In the genomic region with DNA sequence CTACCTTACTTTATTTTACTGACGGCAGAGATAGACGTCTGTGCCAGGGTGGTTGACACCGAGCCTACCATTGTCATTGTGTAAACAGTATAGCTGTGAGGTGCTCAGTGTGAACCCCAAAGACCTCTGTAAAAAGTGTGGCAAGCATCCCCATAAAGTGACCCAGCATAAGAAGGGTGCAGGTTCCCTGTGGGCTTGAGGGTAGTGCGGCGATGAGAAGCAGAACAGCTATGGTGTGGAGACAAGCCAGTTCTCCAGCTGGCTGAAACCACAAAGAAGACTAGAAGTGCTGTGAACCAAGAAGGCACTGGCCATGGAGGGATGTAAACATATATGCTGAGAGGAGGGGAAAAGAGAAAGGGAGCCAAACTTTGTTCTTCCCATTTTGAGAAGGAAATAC, we compare ENCODE assay signal across 26 mouse cellular contexts.
"Had no signal": no experiment of that assay in that cellular context is flagged by ENCODE, and none has a peak within 500 bp of the region (broad histone marks: within the 10 kb centered on the region; RNA-seq: fewer than 3 reads in every experiment).

No protein-coding gene starts in this region.

- H3K9me3 ChIP-seq: heart, embryonic 13.5 days; heart, embryonic 15.5 days; hindbrain, embryonic 13.5 days; hindbrain, embryonic 15.5 days; kidney, embryonic 15.5 days; limb, embryonic 13.5 days; limb, embryonic 15.5 days; liver, embryonic 12.5 days had no signal

- H3K9ac ChIP-seq: heart, embryonic 13.5 days; heart, embryonic 15.5 days; hindbrain, embryonic 13.5 days; hindbrain, embryonic 15.5 days; kidney, embryonic 15.5 days; limb, embryonic 13.5 days; limb, embryonic 15.5 days; liver, embryonic 12.5 days; liver, embryonic 14.5 days had no signal

- H3K4me3 ChIP-seq: gastrocnemius, adult 2 months; heart, adult 2 months; heart, embryonic 13.5 days; heart, embryonic 15.5 days; hindbrain, embryonic 13.5 days; hindbrain, embryonic 15.5 days; kidney, embryonic 15.5 days; limb, embryonic 13.5 days; limb, embryonic 15.5 days; liver, embryonic 12.5 days had no signal

- H3K27ac ChIP-seq: gastrocnemius, adult 2 months; heart, adult 2 months; heart, embryonic 13.5 days; heart, embryonic 15.5 days; hindbrain, embryonic 13.5 days; hindbrain, embryonic 15.5 days; hindbrain, postnatal 0 days; kidney, embryonic 15.5 days; kidney, postnatal 0 days; limb, embryonic 13.5 days; limb, embryonic 15.5 days; liver, embryonic 12.5 days; liver, embryonic 14.5 days had no signal

- ATAC-seq: hindbrain, postnatal 0 days; intestine, embryonic 16.5 days; liver, embryonic 12.5 days had no signal

- H3K4me2 ChIP-seq: heart, embryonic 13.5 days; heart, embryonic 15.5 days; hindbrain, embryonic 13.5 days; hindbrain, embryonic 15.5 days; kidney, embryonic 15.5 days; limb, embryonic 13.5 days; limb, embryonic 15.5 days; liver, embryonic 12.5 days had no signal

- H3K4me1 ChIP-seq: hindbrain, embryonic 15.5 days; kidney, embryonic 15.5 days; limb, embryonic 13.5 days; limb, embryonic 15.5 days; liver, embryonic 12.5 days had no signal

- H3K27me3 ChIP-seq: heart, embryonic 13.5 days; heart, embryonic 15.5 days; hindbrain, embryonic 13.5 days; hindbrain, embryonic 15.5 days; kidney, embryonic 15.5 days; limb, embryonic 13.5 days; limb, embryonic 15.5 days; liver, embryonic 12.5 days had no signal

- H3K36me3 ChIP-seq: heart, embryonic 13.5 days; heart, embryonic 15.5 days; hindbrain, embryonic 13.5 days; hindbrain, embryonic 15.5 days; kidney, embryonic 15.5 days; limb, embryonic 13.5 days; limb, embryonic 15.5 days; liver, embryonic 12.5 days had no signal

- DNase-seq: gastrocnemius, adult 2 months; gastrocnemius, postnatal 10 days; gastrocnemius, postnatal 25 days; heart, adult 2 months; heart, postnatal 14 days; heart, postnatal 36 days; kidney, adult 11 months; kidney, adult 2 months; kidney, adult 9 months; kidney, postnatal 14 days; kidney, postnatal 36 days; layer of hippocampus, adult 9-11 months; layer of hippocampus, postnatal 36 days; left cerebral cortex, postnatal 4 days had no signal
